Mouse (Mus musculus) brain, embryonic 14.5 days (tissue): ENCODE measurements around the gene Arhgap11a.

ENCODE experiments used
- CTCF ChIP-seq: fragments of 200-500 bp; IDR thresholded peaks from 2 replicates; pipeline ENCODE4 v1.5.1; 2012; ENCODE audit warnings: inconsistent platforms, mild to moderate bottlenecking, moderate library complexity, borderline replicate concordance; ENCODE audit not compliant: insufficient read depth, insufficient read length; ENCODE audit errors: extremely low read depth
- POLR2A ChIP-seq: fragments of 200-500 bp; IDR thresholded peaks from 2 replicates; pipeline ENCODE4 v1.6.1; 2012; ENCODE audit warnings: mild to moderate bottlenecking, inconsistent platforms, borderline replicate concordance; ENCODE audit not compliant: poor library complexity, insufficient read depth, insufficient read length, severe bottlenecking; ENCODE audit errors: extremely low read depth

DNA sequence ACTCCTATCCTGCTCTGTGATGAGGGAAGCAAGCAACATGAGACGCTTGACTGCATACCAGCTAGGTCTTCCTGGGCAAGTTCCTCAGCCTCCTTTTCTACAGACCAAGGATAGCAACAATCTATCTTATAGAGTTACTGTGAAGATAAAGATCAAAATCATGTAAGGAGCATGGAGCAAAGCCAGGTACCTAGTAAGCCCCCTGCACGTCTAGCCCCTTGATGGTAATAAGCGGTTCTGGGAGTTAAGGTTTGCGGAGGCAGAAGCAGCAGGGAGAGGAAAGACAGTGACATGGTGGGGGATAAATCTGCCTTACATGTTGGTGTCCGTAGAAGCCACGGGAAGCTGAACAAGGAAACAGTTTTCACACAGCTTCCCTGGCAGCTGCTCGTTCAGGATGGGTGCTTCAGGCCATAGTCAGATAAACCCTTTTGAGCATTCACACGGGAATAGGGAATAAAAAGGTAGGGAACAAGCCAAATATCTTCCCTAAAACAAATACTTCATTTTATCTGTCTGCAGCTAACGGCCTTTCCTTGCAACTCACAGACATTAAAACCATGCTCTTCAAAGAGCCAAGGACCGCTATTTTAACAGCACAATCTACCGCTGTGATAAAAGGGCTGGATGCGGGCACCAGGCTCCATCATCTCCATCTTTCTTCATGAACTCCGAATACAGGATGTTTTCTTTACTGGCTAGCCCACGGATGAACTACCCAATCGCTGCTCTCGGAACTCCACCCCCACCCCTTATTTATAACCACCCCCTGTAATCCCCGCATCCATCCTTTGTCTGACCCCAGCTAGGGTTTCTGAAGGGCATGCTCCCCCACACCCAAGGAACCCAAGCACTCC is 20.1 kb downstream of the Arhgap11a start:
- TF ChIP-seq CTCF = no peak
- TF ChIP-seq POLR2A = no peak
